Mouse (Mus musculus): ENCODE measurements around the gene Slc39a8.

- TF ChIP-seq CTCF (IDR thresholded peaks at IDR 0.05; ENCODE audit: low read depth, low read length) (no peak), POLR2A (IDR thresholded peaks at IDR 0.05; ENCODE audit: insufficient read depth, low read length) (no peak), EP300 (IDR thresholded peaks at IDR 0.05; ENCODE audit: insufficient read depth, low read depth, low read length) (no peak)
Measured at GRCm38 (mm10) chr3:135869041-135869440, 44.0 kb downstream of the Slc39a8 start.

All from ES-Bruce4 (cell line).